Mouse (Mus musculus): ENCODE results near the gene Hnrnpd.

Gene Hnrnpd

GRCm38 (mm10) chr5:99959236-99959936 is 19.4 kb downstream of the Hnrnpd start:
- peak; percentile 61 for DNase-seq

GRCm38 (mm10) chr5:99958666-99959065 is 20.1 kb downstream of the Hnrnpd start:
- DNase-seq: no peak

- DNase-seq: no peak
Observed at GRCm38 (mm10) chr5:99953883-99954282, 24.9 kb downstream of the Hnrnpd start.

GRCm38 (mm10) chr5:99952513-99952912 is 26.2 kb downstream of the Hnrnpd start:
- no peak for DNase-seq

GRCm38 (mm10) chr5:99941776-99942502 is 36.8 kb downstream of the Hnrnpd start:
- DNase-seq: no peak

GRCm38 (mm10) chr5:99941273-99941672 is 37.5 kb downstream of the Hnrnpd start:
- DNase-seq: no peak

- no peak for DNase-seq
Observed at GRCm38 (mm10) chr5:99939440-99939839, 39.3 kb downstream of the Hnrnpd start.

- no peak for DNase-seq
Observed at GRCm38 (mm10) chr5:99931910-99932309, 46.8 kb downstream of the Hnrnpd start.

- DNase-seq: peak; percentile 69
Observed at GRCm38 (mm10) chr5:99927951-99928350, 50.8 kb downstream of the Hnrnpd start.

GRCm38 (mm10) chr5:99922033-99922432 is 56.7 kb downstream of the Hnrnpd start:
- no peak for DNase-seq

GRCm38 (mm10) chr5:99915494-99915893 is 63.2 kb downstream of the Hnrnpd start:
- no peak for DNase-seq

- peak; percentile 96 for DNase-seq
Observed at GRCm38 (mm10) chr5:99906181-99906956, 72.4 kb downstream of the Hnrnpd start, which contains the start of gene Vamp9. Gene Vamp9 (plus strand): TSS chr5:99906254.

All from kidney, adult 9 months (tissue).